Mouse (Mus musculus) colon, adult 2 months (tissue): ENCODE measurements around the gene Tnfrsf13b. TPM values are rescaled to one million over a fixed set of nuclear protein-coding genes. Genes with fewer than 3 reads are reported as not detected.

Experiments used
- polyA plus RNA-seq: library from polyadenylated mRNA; depleted of rRNA; stranded (reverse); fragments of >200 nt; gene quantifications from 2 replicates; pipeline ENCODE4 v1.2.3, GENCODE M21; 2012; rRNA removed

Gene Tnfrsf13b
- 12.7 and 14.7 TPM in 2 replicates for polyA plus RNA-seq

DNA sequence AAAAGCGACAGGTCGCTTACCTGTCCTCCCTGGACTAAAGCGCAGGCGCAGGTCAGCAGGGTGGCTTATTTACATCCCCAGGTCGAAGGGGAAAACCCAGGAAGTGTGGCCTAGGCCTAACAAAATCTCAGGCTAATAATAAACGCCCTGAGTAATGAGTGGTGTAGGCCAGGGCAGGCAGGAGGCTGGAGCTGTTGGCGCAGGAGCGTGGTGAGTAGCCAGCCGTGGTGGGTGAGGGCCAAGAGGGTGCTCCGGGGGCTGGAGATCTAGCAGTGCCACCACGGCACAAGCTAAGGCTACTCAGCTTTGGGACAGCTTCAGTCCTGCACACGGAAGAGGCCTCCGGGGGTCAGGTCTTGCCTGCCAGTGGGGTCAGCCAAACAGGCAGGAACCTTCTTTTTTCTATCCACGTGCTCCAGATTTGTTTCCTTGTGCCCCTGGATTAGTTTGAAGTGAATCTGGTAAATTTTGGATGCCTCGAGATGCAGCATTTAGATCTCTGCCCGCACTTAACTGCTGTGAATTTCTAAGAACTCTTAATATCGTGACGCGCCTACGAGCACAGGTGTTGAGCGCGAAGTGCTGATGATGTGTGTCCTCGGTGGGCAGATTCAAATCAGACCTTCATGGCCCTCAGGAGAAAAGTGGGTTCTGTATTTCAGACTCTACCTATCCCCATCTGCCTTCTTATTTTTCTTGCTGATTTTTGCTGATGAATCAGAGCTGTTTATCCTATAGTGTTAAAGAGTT is at the start of gene Tnfrsf13b:
Gene Tnfrsf13b (plus strand): TSS at position 150 of the 750 bp plus-strand sequence.

DNA sequence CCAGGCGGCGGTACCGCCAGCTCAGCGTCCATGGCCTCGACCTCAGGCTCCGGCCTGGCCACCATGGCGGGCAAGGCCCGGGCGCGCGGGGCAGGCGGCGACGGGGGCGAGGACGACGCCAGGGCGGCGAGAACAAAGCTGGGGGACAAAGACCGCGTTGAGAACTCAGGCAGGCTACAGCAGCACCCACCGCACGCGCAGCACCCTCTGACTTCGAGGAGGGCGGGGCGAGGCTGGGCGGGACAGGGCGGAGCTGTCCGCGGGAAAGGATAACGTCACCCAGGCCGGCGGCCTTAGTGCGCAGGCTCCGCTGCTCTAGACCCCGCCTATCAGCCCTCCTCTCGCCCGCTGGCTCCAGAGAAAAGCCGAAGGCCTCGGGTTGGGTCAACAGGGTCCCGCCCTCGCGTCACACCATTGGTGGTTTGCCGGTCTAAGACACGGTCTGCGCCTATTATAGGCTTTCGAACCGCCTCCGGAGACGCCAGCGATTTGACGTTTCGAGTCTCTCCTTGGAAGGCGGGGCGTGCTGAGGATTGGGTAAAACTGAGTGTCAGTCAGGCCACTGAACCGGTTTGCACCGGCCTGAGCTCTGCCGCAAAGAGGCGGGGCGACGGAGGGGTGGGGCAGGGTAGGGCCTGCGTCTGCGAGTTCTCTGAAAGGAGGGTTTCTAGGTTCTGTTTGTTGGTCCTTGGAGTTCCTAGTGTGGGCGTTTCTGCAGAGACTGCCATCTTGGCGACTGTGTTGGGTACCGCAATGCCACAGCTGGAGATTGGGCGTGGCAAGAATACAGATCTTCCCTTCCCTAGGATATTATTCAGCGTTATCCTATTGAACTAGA is 48.5 kb downstream of the Tnfrsf13b start, which contains the start of gene Usp22:
Gene Usp22 (minus strand): TSS at position 235 of the 838 bp plus-strand sequence.

Other genes with a start within 250 kb of the Tnfrsf13b start
- 72.2 and 80.5 TPM in 2 replicates for gene Tmem11, start 247.5 kb upstream of the Tnfrsf13b start, polyA plus RNA-seq
- gene Natd1, start 212.0 kb upstream of the Tnfrsf13b start, polyA plus RNA-seq: 16.7 and 19.1 TPM in 2 replicates
- gene Map2k3, start 194.7 kb upstream of the Tnfrsf13b start, polyA plus RNA-seq: 35.8 and 44.1 TPM in 2 replicates
- gene Kcnj12, start 104.2 kb upstream of the Tnfrsf13b start, polyA plus RNA-seq: 1.9 and 2.2 TPM in 2 replicates
- gene Usp22, start 48.3 kb downstream of the Tnfrsf13b start, polyA plus RNA-seq: 30.5 and 36.4 TPM in 2 replicates
- gene Aldh3a1, start 80.8 kb downstream of the Tnfrsf13b start, polyA plus RNA-seq: 1.2 TPM in 2 replicates
- 75.6 and 94.9 TPM in 2 replicates for gene Aldh3a2, start 140.7 kb downstream of the Tnfrsf13b start, polyA plus RNA-seq
- gene Slc47a2, start 216.1 kb downstream of the Tnfrsf13b start, polyA plus RNA-seq: 0.19 TPM in 1 of 2 replicates, not detected in the other